Mouse (Mus musculus) ES-E14 (cell line): ENCODE measurements around the gene Lrch4. TPM values are rescaled to one million over a fixed set of nuclear protein-coding genes. Genes with fewer than 3 reads are reported as not detected.

Source experiments
- DNase-seq: peaks from one replicate; pipeline ENCODE4 v3.0.0-alpha.2; 2013; ENCODE audit warnings: low read depth, low spot score
- H3K27ac ChIP-seq: 2 replicates; pipeline ENCODE4 v1.5.1; 2012; ENCODE audit warnings: low read depth, mild to moderate bottlenecking, low read length, moderate library complexity, mixed read lengths; ENCODE audit not compliant: poor library complexity, insufficient read depth, severe bottlenecking
- H3K36me3 ChIP-seq: 2 replicates; pipeline ENCODE4 v1.6.1; 2012; ENCODE audit warnings: mild to moderate bottlenecking, low read length, moderate library complexity, mixed read lengths; ENCODE audit not compliant: control insufficient read depth, poor library complexity, insufficient read depth, severe bottlenecking
- H3K4me1 ChIP-seq, 2 experiments: fragments of 150-350 bp in 1 of 2; sonication (generic) in 1 of 2; 2 replicates each; pipeline ENCODE4 v1.6.1; 2012; ENCODE audit warnings: low read length in 2 of 2, mild to moderate bottlenecking in 1 of 2, mixed read lengths in 1 of 2; ENCODE audit not compliant: control insufficient read depth in 2 of 2, insufficient read depth in 2 of 2, poor library complexity in 1 of 2
- H3K4me3 ChIP-seq, 2 experiments: fragments of 150-350 bp in 1 of 2; sonication (generic) in 1 of 2; 2 replicates each; pipeline ENCODE4 v1.5.1; 2012; ENCODE audit warnings: low read length in 2 of 2, low read depth in 1 of 2, mild to moderate bottlenecking in 1 of 2, mixed read lengths in 1 of 2; ENCODE audit not compliant: insufficient read depth in 1 of 2, poor library complexity in 1 of 2, severe bottlenecking in 1 of 2
- H3K9ac ChIP-seq: 2 replicates; pipeline ENCODE4 v1.6.1; 2012; ENCODE audit warnings: low read depth, mild to moderate bottlenecking, low read length, mixed read lengths; ENCODE audit not compliant: poor library complexity, insufficient read depth, severe bottlenecking
- H3K9me3 ChIP-seq: fragments of 150-350 bp; sonication (generic); 2 replicates; pipeline ENCODE4 v1.6.1; 2012; ENCODE audit warnings: low read depth, mild to moderate bottlenecking, low read length; ENCODE audit not compliant: control insufficient read depth, insufficient read depth
- CHD2 ChIP-seq: IDR thresholded peaks from 2 replicates; pipeline ENCODE4 v1.6.1; 2014; ENCODE audit warnings: mild to moderate bottlenecking, low read depth, low read length, inconsistent platforms
- HCFC1 ChIP-seq: IDR thresholded peaks from 2 replicates; pipeline ENCODE4 v1.6.1; 2012; ENCODE audit warnings: low read length, inconsistent platforms, borderline replicate concordance; ENCODE audit not compliant: insufficient read depth
- MAFK ChIP-seq: IDR thresholded peaks from 2 replicates; pipeline ENCODE4 v1.6.1; 2014; ENCODE audit warnings: mild to moderate bottlenecking, low read depth, low read length, inconsistent platforms; ENCODE audit not compliant: insufficient read depth
- ZC3H11A ChIP-seq: IDR thresholded peaks from 2 replicates; pipeline ENCODE4 v1.6.1; 2012; ENCODE audit warnings: low read depth, mild to moderate bottlenecking, inconsistent platforms, low read length, borderline replicate concordance
- ZNF384 ChIP-seq: IDR thresholded peaks from 2 replicates; pipeline ENCODE4 v1.6.1; 2012; ENCODE audit warnings: low read depth, low read length, inconsistent platforms
- in situ Hi-C, 2 experiments: fragments of 600-800 bp; cut with MboI; formaldehyde crosslinking; loops; one replicate each; pipeline ENCODE4 v1.15.1; 2025; ENCODE audit warnings: low sequenced_read_pairs in 2 of 2, inconsistent platforms in 1 of 2; ENCODE audit not compliant: unreplicated experiment in 2 of 2
- total RNA-seq: library from RNA; depleted of rRNA; stranded (reverse); fragments of 300-350 nt; gene quantifications from 2 replicates; pipeline ENCODE4 v1.2.3, GENCODE M21; 2012

Gene Lrch4
- total RNA-seq, 1 experiment, result 12.7 TPM

DNA sequence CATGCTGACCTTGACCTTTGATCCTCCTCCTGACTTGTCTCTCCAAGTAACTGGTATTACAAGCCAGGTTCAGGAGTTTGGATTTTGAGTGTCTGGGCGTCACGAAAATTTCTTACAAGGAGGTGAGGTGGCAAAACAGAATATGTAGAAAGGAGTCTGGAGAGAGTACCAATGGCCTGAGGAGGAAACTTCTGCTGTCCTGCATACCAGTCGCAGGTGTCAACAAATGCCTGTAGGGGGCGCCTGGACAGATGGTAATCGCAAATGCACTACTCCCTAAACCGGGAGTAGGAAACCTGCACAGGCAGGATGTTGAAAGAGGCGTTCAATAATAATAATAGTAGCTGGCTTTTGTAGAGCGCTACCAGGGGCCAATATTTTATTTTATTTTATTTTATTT is 43.9 kb upstream of the Lrch4 start:
- peaks cover 1 to 13% of the 10 kb centered on the region in 2 experiments; a peak in 3 of 4 replicates for H3K4me1 ChIP-seq
- in situ Hi-C loops, result no loop called here
- no peak for TF ChIP-seq MAFK
- no peak for TF ChIP-seq ZC3H11A
- TF ChIP-seq HCFC1, result no peak
- TF ChIP-seq CHD2, result no peak
- peak; percentile 70 for DNase-seq
- H3K4me3 ChIP-seq, result no peak overlapping the region
- H3K36me3 ChIP-seq, result no peaks in the 10 kb centered on the region
- no peaks in the 10 kb centered on the region for H3K9me3 ChIP-seq
- no peak overlapping the region for H3K9ac ChIP-seq
- H3K27ac ChIP-seq, result no peak overlapping the region

DNA sequence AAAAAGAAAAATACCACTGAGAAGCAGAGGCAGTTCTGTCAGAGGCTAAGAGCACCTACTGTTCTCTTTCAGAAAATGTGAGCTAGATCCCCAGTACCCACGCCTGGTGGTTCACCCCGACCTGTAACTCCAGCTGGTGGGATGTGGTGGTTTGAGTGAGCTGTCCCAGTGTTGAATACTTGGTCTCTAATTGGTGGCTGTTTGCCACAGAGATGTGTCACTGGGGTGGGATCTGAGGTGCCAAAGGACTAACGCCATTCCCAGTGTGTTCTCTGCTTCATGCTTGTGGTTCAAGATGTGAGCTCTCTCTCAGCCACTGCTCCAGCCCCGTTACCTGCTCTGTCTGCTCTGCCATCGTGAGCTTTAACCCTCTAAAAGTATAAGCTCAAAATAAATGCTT is 38.4 kb upstream of the Lrch4 start:
- H3K9me3 ChIP-seq, result no peaks in the 10 kb centered on the region
- TF ChIP-seq HCFC1 (no peak), ZC3H11A (no peak), MAFK (no peak), CHD2 (no peak), ZNF384 (no peak)
- H3K36me3 ChIP-seq, result no peaks in the 10 kb centered on the region
- peaks cover 1 to 7% of the 10 kb centered on the region in 2 experiments; a peak in 3 of 4 replicates for H3K4me1 ChIP-seq
- in situ Hi-C loops, result no loop called here
- H3K9ac ChIP-seq, result no peak overlapping the region
- H3K27ac ChIP-seq, result no peak overlapping the region
- H3K4me3 ChIP-seq, result no peak overlapping the region
- DNase-seq, result no peak

- TF ChIP-seq ZC3H11A (no peak), MAFK (no peak), ZNF384 (no peak), CHD2 (no peak), HCFC1 (no peak)
- DNase-seq, result no peak
- H3K9ac ChIP-seq, result no peak overlapping the region
- H3K27ac ChIP-seq, result no peak overlapping the region
- H3K4me3 ChIP-seq, result no peak overlapping the region
- H3K36me3 ChIP-seq, result peaks cover 5% of the 10 kb centered on the region; the same call in 1 of the 2 replicates
- H3K4me1 ChIP-seq, result peaks cover 0 to 15% of the 10 kb centered on the region in 2 experiments; a peak in 2 of 4 replicates
- in situ Hi-C loops, result no loop called here
- H3K9me3 ChIP-seq, result no peaks in the 10 kb centered on the region
These were observed 33.0 kb upstream of the Lrch4 start for GRCm38 (mm10) chr5:137595921-137596320.

DNA sequence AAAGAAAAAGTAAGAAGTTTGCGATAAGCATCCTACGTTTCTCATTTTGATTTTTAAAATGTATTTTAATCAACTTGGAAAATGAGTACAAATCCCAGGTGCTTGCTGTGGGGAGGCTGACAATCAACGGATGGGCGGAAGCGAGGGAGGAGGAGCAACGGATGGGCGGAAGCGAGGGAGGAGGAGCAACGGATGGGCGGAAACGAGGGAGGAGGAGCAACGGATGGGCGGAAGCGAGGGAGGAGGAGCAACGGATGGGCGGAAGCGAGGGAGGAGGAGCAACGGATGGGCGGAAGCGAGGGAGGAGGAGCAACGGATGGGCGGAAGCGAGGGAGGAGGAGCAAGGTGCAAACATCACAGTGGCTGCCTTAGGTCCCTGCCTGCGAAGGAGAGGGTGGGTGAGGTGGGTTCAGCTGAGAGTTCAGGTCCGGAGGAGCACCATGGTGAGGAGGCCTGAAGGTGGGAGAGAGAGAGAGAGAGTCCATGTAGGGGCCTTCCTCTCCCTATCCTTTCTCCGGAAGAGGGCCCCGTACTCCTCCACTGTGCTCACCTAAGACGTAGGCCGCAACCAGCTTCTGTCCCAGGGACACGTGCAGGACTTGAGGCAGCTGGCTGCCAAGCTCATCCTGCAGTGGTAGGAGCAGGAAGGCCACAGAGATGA is 32.2 kb upstream of the Lrch4 start:
- Histone ChIP-seq H3K27ac (peak overlapping the region; percentile 83), H3K4me3 (peak overlapping the region; percentile 91 to 93), H3K36me3 (peaks cover 5% of the 10 kb centered on the region; the same call in 1 of the 2 replicates), H3K4me1 (peaks cover 0 to 15% of the 10 kb centered on the region in 2 experiments; a peak in 2 of 4 replicates), H3K9ac (peak overlapping the region; percentile 95), H3K9me3 (no peaks in the 10 kb centered on the region)
- no peak for TF ChIP-seq ZNF384
- no peak for TF ChIP-seq CHD2
- no peak for TF ChIP-seq MAFK
- TF ChIP-seq HCFC1, result no peak
- no peak for TF ChIP-seq ZC3H11A
- in situ Hi-C loops, result no loop called here
- no peak for DNase-seq

GRCm38 (mm10) chr5:137597625-137598024 is 31.3 kb upstream of the Lrch4 start:
- H3K9ac ChIP-seq, result peak overlapping the region; percentile 95; the same call in 1 of the 2 replicates
- no peak for DNase-seq
- H3K4me3 ChIP-seq, result peak overlapping the region; percentile 91 to 93
- H3K9me3 ChIP-seq, result no peaks in the 10 kb centered on the region
- H3K4me1 ChIP-seq, result peaks cover 0 to 16% of the 10 kb centered on the region in 2 experiments; a peak in 2 of 4 replicates
- peaks cover 5% of the 10 kb centered on the region; the same call in 1 of the 2 replicates for H3K36me3 ChIP-seq
- peak overlapping the region; percentile 13; the same call in 1 of the 2 replicates for H3K27ac ChIP-seq
- in situ Hi-C loops, result no loop called here
- TF ChIP-seq HCFC1, result no peak
- TF ChIP-seq ZC3H11A, result no peak
- TF ChIP-seq ZNF384, result no peak
- TF ChIP-seq CHD2, result no peak
- TF ChIP-seq MAFK, result no peak
